Mouse (Mus musculus): ENCODE measurements at regions not wholly inside any gene's neighbourhood (a gene's known extent, or its start where the extent isn't known, plus 50 kb on each side); places are given as distances from the start of the nearest gene placed in this dataset.
A peak's percentile ranks its signal among the peaks of the same experiment; 100 is the strongest.

- H3K27ac ChIP-seq (replicated peaks) = no peak overlapping the region
- no peaks in the 10 kb centered on the region for H3K36me3 ChIP-seq (replicated peaks)
- 70% methylated on average over 5 of the region's 5 CpGs for WGBS (ENCODE audit: insufficient replicate concordance)
- no peak for ATAC-seq (ENCODE audit: insufficient read depth)
- no peak overlapping the region for H3K9ac ChIP-seq
- no peak overlapping the region for H3K4me3 ChIP-seq (replicated peaks)
- peaks cover 16% of the 10 kb centered on the region; the same call in 1 of the 2 replicates for H3K4me1 ChIP-seq (replicated peaks)
- no peak overlapping the region for H3K4me2 ChIP-seq
- H3K9me3 ChIP-seq (replicated peaks) = no peaks in the 10 kb centered on the region
- 0 out of 2 replicates have a peak, but pooled peaks cover 6% of the 10 kb centered on the region for H3K27me3 ChIP-seq
Observed at GRCm38 (mm10) chr14:76614682-76615081, 58.0 kb upstream of the Serp2 start.

GRCm38 (mm10) chr14:76613604-76614003, 56.9 kb upstream of the Serp2 start:
- Histone ChIP-seq H3K4me2 (no peak overlapping the region), H3K27ac (replicated peaks) (no peak overlapping the region), H3K9me3 (replicated peaks) (no peaks in the 10 kb centered on the region), H3K4me3 (replicated peaks) (no peak overlapping the region), H3K27me3 (0 out of 2 replicates have a peak, but pooled peaks cover 6% of the 10 kb centered on the region), H3K4me1 (replicated peaks) (peaks cover 16% of the 10 kb centered on the region; the same call in 1 of the 2 replicates), H3K36me3 (replicated peaks) (no peaks in the 10 kb centered on the region), H3K9ac (no peak overlapping the region)
- WGBS (ENCODE audit: insufficient replicate concordance) = 69% methylated on average over 6 of the region's 6 CpGs
- no peak for ATAC-seq (ENCODE audit: insufficient read depth)

- H3K9ac ChIP-seq = no peak overlapping the region
- peak overlapping the region; percentile 13; the same call in 1 of the 2 replicates for H3K4me2 ChIP-seq
- 26% methylated on average over 11 of the region's 11 CpGs for WGBS (ENCODE audit: insufficient replicate concordance)
- H3K27ac ChIP-seq (replicated peaks) = no peak overlapping the region
- ATAC-seq (ENCODE audit: insufficient read depth) = no peak
- H3K27me3 ChIP-seq = no peaks in the 10 kb centered on the region
- H3K4me1 ChIP-seq (replicated peaks) = peaks cover 9% of the 10 kb centered on the region; the same call in 1 of the 2 replicates
- H3K4me3 ChIP-seq (replicated peaks) = no peak overlapping the region
- H3K9me3 ChIP-seq (replicated peaks) = no peaks in the 10 kb centered on the region
- H3K36me3 ChIP-seq (replicated peaks) = no peaks in the 10 kb centered on the region
Observed at GRCm38 (mm10) chr14:76610429-76611378, 54.0 kb upstream of the Serp2 start.

Data from liver, embryonic 15.5 days (tissue).